Mouse (Mus musculus) right cerebral cortex, postnatal 36 days (tissue): ENCODE results near the gene Capzb.
A peak's percentile ranks its signal among the peaks of the same experiment; 100 is the strongest.

ENCODE experiments used
- DNase-seq, 2 experiments: peaks; one replicate each; pipeline ENCODE4 v3.0.0; 2022; ENCODE audit warnings: low spot score in 2 of 2, mixed read lengths in 1 of 2

Gene Capzb

DNA sequence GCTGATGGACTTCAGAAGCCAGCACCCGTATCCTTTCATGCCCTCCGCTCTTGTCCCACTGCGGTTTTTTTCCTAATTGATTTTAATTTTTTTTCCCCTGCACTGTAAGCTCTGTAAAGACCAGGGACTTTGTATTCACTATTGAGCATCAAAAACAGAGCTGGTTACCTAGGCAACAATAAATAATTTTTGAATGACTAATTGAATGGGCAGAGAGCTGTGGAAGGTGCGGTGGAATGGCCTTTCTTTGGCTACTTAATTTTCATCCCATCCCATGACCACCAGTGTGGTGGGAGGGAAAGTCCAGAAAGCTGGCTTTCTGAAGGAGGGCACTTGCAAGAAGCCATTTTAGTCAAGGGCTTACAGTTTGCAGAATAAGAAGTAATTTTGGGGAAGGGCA is 41.6 kb downstream of the Capzb start:
- no peak for DNase-seq

DNA sequence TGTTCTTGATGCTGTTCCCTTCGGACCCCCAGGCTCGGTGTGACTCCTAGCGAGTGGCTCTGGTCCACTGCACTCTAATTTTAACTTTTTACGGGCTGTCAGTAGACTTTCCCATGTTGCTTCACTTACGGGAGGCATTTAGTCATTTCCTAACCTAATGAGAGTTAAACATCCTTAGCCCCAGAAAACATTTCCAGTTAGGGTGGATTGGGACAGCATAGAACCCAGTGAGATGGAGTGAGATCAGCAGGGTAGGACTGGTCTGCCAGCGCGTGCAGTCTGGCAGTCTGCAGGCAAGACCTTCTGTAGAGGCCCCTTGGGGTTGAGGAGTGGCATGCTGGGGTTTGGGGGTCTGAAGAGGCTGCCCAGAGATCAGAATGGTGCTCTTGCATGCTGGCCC is 42.9 kb downstream of the Capzb start:
- DNase-seq: no peak

DNA sequence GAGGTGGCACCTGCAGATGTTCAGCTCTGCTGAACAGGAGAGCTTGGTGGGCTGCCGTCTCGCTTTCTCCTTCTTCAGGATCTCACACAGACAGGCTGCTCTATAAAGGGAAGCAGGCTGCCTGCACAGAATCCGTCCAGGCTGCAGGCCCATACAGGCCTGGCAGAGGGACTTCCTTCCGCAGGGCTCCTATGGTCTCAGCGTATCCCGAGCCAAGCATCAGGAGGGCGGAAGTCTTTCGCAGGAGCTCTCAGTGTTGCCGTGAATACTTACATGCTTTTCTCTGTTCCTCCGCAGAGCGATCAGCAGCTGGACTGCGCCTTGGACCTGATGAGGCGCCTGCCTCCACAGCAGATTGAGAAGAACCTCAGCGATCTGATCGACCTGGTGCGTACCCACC is 45.9 kb downstream of the Capzb start:
- no peak for DNase-seq

DNA sequence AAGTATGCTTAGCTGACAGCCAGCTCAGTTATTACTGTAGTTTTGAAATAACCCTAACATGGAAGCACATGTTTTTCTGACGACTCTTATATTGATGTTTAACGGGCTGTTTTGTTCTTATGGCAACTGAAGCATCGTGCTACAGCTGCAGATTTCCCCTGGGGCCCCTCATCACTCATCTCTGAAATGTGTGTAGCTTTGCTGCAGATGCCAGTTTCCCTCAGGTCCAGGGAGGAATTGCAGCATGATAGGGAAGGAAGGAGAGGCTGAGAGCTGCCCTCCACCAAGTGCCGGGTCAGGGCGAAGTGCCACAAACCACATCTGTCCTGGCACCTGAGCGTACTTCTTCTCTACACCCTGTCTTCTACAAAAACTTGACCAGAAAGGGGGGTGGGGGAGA is 47.6 kb downstream of the Capzb start:
- DNase-seq: no peak

DNA sequence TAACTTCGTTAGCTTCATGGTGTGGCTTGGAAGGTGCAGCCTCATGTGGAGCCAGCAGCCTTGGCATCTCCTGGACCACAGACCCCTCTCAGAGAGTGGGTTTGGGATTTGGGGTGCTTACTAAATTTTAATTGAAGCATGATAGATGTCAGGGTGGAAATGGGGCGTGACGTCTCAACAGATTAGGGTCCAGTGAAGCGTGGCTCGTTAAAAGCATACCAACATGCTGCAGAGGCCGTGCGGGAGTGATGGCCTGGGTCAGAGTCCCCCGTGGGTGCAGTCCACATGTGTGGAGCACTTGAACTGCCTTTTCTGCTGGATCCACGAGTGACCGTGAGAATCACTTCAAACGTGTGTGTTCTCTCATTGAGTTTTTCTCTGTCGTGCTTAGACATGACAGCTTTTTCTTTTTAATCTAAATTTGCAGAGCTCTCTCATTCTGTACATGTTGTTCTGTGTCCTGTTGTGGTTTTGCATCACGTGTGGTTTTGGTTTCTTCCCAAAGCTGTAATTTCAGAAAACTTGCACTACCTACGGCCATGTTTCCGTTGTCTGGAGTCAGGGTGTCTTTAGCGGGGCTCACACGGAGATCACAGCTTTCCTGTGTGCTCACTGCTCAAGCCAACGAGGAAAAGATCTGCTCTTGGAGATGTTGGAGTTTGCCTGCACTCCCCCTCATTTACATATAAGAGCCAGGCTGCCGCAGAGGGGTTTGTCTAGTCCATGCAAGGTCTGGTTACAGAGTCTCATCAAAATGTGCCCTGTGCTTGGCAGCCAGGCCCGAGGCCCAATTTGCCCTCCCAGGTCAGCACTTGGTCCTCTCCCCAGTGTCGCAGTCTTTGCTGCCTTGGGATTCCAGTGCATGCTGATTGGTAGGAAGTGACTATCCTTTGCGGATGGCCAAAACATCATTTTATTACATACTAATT is 49.2 kb downstream of the Capzb start:
- DNase-seq: no peak

DNA sequence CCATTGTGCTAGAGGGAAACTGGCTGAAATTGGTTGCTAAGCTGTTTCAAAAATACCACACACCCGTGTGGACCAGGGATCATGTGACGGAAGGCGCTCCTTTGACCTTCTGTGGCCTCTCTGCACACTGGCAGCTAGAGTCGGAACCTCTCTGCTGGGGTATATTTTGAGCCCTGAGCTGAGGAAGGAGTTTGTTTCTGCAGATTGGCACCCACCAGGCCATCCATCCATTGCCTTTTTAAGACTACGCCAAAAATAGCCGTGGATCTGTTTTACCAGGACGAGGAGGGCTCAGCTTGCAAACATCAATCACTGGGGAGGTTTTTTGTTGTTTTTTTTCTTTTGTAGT is 49.9 kb downstream of the Capzb start:
- DNase-seq: peak in 1 of 2 experiments; percentile 23

DNA sequence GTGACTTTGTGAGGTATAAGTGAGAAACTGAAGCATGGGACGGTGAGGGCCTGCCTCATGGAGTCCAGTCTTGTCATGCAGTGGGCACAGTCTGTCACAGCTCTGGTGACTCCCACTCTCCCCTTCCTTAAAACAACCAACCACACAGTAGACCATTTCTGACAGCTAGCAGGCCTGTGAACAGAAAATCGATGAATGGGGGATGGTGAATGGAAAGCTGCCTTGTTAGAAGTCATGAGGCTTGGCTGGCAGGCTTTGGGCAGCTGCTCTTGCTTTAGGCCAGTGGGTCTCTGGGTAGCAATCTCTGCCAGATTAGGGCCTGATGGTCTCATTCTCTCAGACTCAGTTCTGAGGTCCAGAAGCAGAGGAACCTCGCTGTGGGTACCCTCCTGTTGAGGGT is 51.5 kb downstream of the Capzb start:
- DNase-seq: no peak

DNA sequence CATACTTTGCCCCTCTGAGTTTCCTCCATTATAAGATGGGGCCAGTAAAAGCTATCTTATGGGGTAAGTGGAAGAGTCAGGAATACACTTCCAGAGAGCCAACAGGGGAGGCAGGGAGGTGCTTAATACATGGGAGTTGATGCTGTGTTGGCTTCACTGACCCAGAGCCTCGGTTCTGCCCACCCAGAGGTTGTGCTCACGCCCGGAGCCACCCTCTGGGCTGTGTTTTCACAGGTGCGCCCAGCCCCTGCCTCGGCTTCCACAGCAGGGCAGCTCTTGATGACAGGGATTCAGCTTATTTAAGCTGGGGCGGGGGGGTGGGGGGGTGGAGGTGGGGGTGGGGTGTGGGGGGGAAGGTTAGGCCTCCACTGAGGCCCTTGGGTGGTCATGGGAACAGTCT is 52.1 kb downstream of the Capzb start:
- no peak for DNase-seq

DNA sequence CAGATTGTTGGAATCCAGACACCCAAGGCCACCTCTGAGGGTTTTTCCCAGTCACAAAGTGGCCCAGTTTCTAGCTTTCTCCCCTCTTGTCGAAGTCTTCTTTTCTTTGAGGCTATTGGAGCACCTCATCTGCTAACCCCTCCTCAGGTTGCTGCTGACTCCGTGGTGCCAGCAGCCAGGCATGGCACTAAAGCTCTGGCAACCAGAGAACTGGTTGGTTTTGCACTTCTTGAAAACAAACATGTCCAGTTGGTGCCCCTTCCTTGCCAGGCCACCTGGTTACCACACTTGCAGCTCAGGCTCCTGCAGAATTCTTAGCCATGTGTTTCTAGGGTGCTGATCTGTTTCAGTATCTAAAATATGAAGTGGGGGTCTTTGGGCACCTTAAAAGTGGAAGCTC is 52.8 kb downstream of the Capzb start:
- no peak for DNase-seq

DNA sequence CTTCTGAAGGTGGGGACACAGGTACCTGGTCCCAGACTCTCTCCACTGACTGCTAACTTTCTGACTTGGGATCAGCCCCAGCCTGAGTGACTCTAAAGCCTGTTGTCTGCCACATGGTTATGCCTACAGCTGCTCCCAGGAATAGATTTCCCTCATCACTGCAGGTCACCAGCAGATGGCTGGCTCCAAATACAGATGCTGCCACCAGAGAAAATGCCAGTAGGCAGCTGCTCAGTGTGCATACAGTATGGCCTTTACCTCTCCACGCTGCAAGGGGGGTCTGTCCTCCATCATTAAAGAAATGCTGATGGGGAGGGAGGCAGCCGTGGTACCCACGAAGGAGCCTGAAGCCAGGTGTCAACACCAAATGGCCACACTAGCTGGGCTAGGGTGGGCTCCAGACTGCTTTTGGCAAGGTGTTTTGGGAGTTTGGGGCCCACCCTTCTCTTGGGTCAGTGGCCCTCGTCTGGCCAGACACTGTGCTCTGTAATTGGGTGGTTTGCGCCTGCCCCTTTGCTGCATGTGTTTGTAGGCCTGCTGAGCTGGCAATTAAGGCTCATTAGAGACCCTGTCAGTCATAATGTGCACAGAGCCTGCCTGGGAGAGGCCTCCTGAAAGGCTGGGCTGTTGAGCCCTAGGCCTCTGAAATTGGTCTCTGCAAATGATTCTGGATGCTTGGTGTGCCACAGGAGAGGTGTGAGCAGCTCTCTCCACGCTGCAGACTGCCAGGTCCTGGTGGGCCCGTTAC is 53.6 kb downstream of the Capzb start:
- no peak for DNase-seq

DNA sequence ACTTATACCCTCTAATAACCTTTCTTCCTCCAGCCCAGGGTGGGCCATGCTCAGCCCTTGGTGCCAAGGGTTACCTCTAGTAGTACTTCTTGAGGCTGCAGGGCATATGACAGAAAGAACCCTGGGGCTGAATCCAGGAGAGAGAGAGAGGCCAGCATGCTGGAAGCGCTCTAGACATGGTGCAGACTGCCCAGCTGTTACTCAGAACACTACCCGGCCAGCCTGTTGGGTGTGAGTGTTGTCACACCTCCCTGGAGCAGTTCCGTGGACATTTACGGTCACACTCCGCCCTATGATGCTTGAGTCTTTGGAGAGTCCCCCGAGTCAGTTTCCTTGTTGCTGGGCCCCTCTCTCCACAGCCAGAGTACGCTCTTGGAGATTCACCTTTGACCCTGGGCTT is 55.3 kb downstream of the Capzb start:
- no peak for DNase-seq

DNA sequence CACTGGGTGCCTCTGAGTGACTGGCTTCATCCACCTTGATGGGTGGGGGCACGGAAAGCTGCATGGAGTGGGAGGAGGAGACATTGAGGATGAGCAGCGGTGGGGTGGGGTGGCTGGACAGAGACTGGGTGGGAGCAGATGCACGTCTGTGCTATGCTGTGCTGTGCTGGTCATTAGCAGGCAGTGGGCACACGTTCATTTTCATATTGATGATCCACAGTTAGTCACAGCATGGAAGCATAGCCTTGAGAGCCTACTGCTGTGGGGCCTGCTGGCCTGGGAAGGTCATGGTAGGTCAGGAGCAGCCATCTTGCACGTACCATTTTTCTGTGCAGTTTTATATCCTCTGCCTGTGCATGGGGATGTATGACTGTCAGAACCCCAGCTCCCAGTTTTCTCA is 56.0 kb downstream of the Capzb start:
- DNase-seq: no peak

DNA sequence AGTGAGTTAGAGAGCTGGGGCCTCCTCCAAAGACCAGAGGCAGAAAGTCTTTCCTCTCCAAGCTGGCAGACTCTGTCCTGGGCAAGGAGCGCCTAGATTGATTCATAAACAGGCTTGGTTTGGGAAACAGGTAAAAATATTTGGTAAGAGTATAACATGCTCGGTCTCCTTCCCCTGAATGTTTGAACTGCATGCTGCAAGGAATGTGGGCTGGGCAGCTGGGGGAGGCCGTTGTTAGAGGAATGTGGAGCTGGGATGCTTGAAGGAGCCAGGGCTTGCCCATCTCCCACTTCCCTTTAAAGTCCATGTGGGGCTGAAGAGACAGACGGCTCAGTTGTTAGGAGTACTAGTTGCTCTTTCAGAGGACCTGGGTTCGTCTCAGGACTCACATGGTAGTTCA is 57.3 kb downstream of the Capzb start:
- DNase-seq: no peak

DNA sequence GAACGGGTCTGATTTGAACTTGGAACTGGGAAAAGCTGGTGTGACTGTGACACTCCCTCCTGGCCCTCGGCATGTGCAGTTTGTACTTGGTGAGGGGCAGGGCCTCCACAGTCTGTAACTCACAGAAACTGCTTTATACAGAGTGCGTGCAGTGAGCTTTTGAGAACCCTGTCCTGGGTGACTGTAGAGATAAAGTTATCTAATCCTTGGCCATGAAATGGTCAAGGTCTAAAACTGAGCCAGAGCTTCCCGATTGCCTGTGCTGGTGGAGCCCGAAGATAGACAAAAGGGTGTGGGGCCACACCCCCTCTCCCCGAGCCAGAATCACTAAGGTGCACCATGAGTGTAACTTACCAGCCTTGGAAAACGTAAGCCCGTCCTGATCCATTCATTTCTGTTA is 58.2 kb downstream of the Capzb start:
- no peak for DNase-seq

DNA sequence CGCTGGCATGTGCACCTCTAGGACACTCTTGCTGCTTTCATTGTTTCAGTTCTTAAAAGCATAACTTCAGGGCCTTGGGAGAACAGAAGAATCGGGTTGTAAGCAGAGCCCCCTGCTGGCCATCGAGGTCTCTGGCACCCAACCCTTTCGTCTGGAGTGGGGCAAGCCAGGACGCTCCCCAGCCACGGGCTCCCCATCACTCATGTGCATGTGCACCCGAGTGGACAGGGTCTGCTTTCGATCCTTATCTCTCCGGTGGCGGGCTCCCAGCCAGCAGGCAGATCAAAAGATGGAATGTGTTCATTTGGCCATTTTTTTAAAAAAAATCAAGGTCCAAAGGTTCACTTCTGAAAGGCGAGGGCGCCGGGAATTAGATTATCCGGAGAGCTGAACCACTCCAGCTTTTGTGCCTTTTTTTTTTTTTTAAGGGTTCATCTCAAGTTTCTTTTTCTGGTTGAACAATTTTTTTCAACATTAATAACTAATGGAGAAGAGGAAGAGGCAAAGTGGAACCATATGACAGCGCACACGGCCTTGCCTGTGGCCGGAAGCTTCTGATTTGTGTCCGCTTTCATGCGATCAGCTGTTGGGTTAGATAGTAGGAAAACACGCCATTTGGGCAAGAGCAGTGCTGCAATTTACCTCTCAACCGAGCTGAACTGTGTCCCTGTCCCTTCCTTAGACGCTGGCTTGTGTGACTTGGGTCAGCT is 59.5 kb downstream of the Capzb start:
- peak; percentile 25 to 59 for DNase-seq

DNA sequence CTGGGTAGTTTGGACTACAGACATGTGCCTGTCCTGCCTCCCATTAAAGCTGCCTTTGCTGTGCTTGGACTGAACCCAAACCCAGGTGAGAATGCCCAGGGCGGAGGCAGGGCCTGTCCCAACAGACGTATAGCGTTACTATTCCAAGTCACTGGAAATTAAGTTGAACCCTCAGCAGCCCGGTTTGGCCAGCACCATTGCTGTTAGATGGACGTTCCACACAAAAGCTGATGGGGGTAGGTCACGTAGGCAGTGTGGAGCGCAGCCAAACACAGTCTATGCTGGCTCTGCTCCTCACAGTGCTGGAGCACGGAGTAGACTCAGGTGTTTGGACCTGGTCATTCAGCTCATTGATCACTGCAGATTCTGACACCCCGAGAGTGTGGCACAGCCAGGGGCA is 60.5 kb downstream of the Capzb start:
- DNase-seq: no peak

DNA sequence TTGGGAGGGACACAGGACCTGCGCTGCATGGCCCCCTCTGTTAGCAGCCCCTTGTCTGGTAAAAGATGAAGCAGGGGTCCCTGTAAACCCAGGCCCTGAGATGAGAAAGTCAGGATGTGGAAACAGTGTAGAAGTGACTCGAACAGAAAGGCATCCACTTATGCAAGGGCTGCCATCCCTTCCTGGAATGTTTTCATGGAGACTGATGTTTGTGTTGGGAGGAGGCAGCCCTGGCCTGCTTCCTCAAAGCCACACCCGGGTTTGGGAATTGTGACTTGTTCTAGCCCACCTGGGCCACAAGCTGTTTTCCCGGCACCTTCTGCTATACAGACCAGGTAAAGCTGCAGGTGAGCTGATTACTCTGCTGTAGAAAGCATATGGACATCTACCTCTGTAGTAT is 63.4 kb downstream of the Capzb start:
- no peak for DNase-seq

DNA sequence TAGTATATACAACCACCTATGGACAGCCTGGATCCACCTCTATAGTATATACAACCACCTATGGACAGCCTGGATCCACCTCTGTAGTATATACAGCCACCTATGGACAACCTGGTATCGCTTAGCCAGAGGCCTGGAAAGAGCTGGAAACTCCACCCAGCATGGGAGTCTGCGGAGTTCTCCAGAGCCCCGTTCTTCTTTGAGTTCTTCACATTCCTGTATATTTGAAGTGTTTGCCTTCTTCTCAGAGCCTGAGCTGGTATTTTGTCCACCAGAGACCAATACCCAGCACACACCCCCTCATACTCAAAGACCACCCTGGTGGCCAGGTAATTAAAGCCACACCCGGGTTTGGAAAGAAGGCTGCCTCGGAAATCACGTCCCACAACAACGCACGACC is 64.0 kb downstream of the Capzb start:
- DNase-seq: no peak

DNA sequence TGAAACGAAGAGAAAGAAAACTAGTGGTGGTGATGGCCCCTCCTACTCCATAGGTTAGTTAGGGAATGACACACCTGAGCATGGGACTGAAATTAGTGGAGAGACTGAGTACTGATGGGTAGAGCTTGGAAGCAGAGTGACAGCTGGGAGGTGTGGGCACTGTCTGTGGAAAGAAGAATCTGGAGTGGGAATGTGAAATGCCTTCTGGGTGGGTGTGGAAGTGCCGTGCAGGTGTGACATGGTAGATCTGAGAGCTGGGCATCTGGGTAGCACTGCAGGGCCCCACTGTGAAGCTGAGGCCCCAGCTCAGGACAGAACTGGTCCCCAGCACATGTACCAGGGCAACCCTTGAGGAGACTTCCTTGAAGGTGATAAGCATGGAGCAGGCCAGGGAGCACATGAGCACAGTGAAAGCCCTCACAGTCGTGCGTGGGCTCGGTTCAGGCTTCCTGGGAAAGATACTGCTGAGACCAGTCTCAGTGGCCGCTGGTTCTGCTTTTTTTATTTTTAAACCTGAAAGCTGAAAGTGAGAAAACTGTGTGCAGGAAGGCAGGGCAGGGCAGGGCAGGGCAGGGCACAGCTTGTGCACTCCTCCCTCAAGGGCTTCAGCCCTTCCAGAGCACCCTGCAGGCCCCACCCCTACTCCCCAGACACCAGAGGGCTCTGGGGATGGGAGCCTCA is 66.1 kb downstream of the Capzb start:
- DNase-seq: peak in 1 of 2 experiments; percentile 20

DNA sequence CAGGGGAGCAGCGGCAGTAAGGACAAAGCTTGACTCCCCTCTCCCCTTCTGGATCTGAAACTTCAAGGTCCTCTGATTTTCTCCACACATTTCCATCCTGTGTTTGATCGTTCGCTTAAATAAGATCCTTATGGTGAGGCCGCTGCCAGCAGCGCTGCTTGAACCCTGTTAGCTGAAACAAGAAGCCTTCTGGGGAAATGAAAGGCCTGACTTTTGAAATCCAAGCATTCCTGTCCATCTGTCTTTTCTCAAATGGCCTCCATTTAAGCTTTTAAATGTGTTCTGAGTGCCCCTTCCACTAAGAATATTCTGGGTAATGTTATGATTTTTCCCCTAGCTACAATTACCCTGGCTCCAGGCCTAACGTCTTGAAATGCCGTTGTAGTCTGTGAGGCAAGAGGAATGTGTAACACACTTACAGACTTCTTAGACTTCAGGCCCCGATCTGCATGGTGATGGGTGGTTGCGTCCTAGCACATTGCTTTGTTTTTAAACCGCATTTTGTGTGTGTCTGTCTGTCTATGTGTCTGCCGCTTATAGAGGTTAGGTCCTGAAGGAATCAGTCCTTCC is 66.7 kb downstream of the Capzb start:
- no peak for DNase-seq

DNA sequence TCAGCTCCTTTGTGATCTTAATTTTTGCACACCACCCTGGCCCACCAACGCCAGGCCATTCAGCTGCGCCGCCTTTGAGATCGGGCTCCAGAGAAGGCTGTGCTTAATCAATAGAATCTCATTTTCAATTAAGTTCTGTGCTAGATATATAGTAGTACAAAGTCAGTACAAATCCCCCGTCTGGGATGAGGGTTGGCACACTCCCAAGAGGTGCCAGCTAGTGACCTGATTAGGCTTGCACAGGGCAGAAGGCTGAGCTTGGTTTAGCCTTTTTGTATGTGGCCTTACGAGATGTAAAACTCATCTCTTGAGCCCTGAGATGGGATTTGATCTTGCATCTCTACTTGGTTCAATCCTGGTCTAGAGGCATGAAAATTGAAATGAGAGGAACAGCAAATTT is 70.3 kb downstream of the Capzb start:
- no peak for DNase-seq
